Mouse (Mus musculus): ENCODE results near the gene Tbc1d8. TPM values are rescaled to one million over a fixed set of nuclear protein-coding genes. Genes with fewer than 3 reads are reported as not detected.

The Tbc1d8 gene
- total RNA-seq, 2 experiments from 2014 or later, result 13.1 to 14.1 TPM

- no peak for ATAC-seq (replicated peaks; ENCODE audit: low FRiP score, low TSS enrichment, poor library complexity, severe bottlenecking)
These were observed 69.9 kb downstream of the Tbc1d8 start for GRCm38 (mm10) chr1:39408668-39409067.

- ATAC-seq (replicated peaks; ENCODE audit: low FRiP score, low TSS enrichment, poor library complexity, severe bottlenecking), result no peak
These were observed 70.4 kb downstream of the Tbc1d8 start for GRCm38 (mm10) chr1:39408123-39408522.

- ATAC-seq (replicated peaks; ENCODE audit: low FRiP score, low TSS enrichment, poor library complexity, severe bottlenecking), result no peak
These were observed 71.4 kb downstream of the Tbc1d8 start for GRCm38 (mm10) chr1:39407108-39407507.

GRCm38 (mm10) chr1:39400173-39400572 is 78.4 kb downstream of the Tbc1d8 start:
- ATAC-seq (replicated peaks; ENCODE audit: low FRiP score, low TSS enrichment, poor library complexity, severe bottlenecking), result no peak

GRCm38 (mm10) chr1:39399228-39399627 is 79.3 kb downstream of the Tbc1d8 start:
- no peak for ATAC-seq (replicated peaks; ENCODE audit: low FRiP score, low TSS enrichment, poor library complexity, severe bottlenecking)

GRCm38 (mm10) chr1:39398284-39398683 is 80.3 kb downstream of the Tbc1d8 start:
- ATAC-seq (replicated peaks; ENCODE audit: low FRiP score, low TSS enrichment, poor library complexity, severe bottlenecking), result no peak

GRCm38 (mm10) chr1:39396347-39396746 is 82.2 kb downstream of the Tbc1d8 start:
- peak; percentile 54 for ATAC-seq (replicated peaks; ENCODE audit: low FRiP score, low TSS enrichment, poor library complexity, severe bottlenecking)

- no peak for ATAC-seq (replicated peaks; ENCODE audit: low FRiP score, low TSS enrichment, poor library complexity, severe bottlenecking)
These were observed 83.9 kb downstream of the Tbc1d8 start for GRCm38 (mm10) chr1:39394650-39395049.

- ATAC-seq (replicated peaks; ENCODE audit: low FRiP score, low TSS enrichment, poor library complexity, severe bottlenecking), result no peak
These were observed 84.5 kb downstream of the Tbc1d8 start for GRCm38 (mm10) chr1:39394096-39394495.

GRCm38 (mm10) chr1:39393217-39393867 is 85.2 kb downstream of the Tbc1d8 start:
- peak; percentile 70 for ATAC-seq (replicated peaks; ENCODE audit: low FRiP score, low TSS enrichment, poor library complexity, severe bottlenecking)

GRCm38 (mm10) chr1:39392189-39392588 is 86.4 kb downstream of the Tbc1d8 start:
- peak; percentile 38 for ATAC-seq (replicated peaks; ENCODE audit: low FRiP score, low TSS enrichment, poor library complexity, severe bottlenecking)

GRCm38 (mm10) chr1:39391652-39392051 is 86.9 kb downstream of the Tbc1d8 start:
- ATAC-seq (replicated peaks; ENCODE audit: low FRiP score, low TSS enrichment, poor library complexity, severe bottlenecking), result no peak

- ATAC-seq (replicated peaks; ENCODE audit: low FRiP score, low TSS enrichment, poor library complexity, severe bottlenecking), result peak; percentile 13; the same call in 1 of the 2 replicates
These were observed 89.2 kb downstream of the Tbc1d8 start for GRCm38 (mm10) chr1:39389338-39389737.

GRCm38 (mm10) chr1:39388163-39388562 is 90.4 kb downstream of the Tbc1d8 start:
- peak; percentile 62 for ATAC-seq (replicated peaks; ENCODE audit: low FRiP score, low TSS enrichment, poor library complexity, severe bottlenecking)

GRCm38 (mm10) chr1:39387497-39387896 is 91.1 kb downstream of the Tbc1d8 start:
- no peak for ATAC-seq (replicated peaks; ENCODE audit: low FRiP score, low TSS enrichment, poor library complexity, severe bottlenecking)

- no peak for ATAC-seq (replicated peaks; ENCODE audit: low FRiP score, low TSS enrichment, poor library complexity, severe bottlenecking)
These were observed 92.1 kb downstream of the Tbc1d8 start for GRCm38 (mm10) chr1:39386456-39386855.

- ATAC-seq (replicated peaks; ENCODE audit: low FRiP score, low TSS enrichment, poor library complexity, severe bottlenecking), result no peak
These were observed 93.6 kb downstream of the Tbc1d8 start for GRCm38 (mm10) chr1:39384914-39385313.

- ATAC-seq (replicated peaks; ENCODE audit: low FRiP score, low TSS enrichment, poor library complexity, severe bottlenecking), result no peak
These were observed 97.5 kb downstream of the Tbc1d8 start for GRCm38 (mm10) chr1:39381017-39381416.

GRCm38 (mm10) chr1:39379021-39379420 is 99.5 kb downstream of the Tbc1d8 start:
- ATAC-seq (replicated peaks; ENCODE audit: low FRiP score, low TSS enrichment, poor library complexity, severe bottlenecking), result peak; percentile 45; the same call in 1 of the 2 replicates

GRCm38 (mm10) chr1:39378540-39378939 is 100.0 kb downstream of the Tbc1d8 start:
- ATAC-seq (replicated peaks; ENCODE audit: low FRiP score, low TSS enrichment, poor library complexity, severe bottlenecking), result no peak

- ATAC-seq (replicated peaks; ENCODE audit: low FRiP score, low TSS enrichment, poor library complexity, severe bottlenecking), result no peak
These were observed 101.8 kb downstream of the Tbc1d8 start for GRCm38 (mm10) chr1:39376726-39377240.
